Mouse (Mus musculus): ENCODE results near the gene Cacna1s.

Gene Cacna1s

GRCm38 (mm10) chr1:136135777-136136444 lies 83.4 kb downstream of the Cacna1s start:
- in situ Hi-C loops (cut with MboI, MseI), result loop anchor here (10.0 kb wide), 1 partner anchor 1021 kb away; no protein-coding TSS in a partner anchor

GRCm38 (mm10) chr1:136136547-136136946 lies 84.0 kb downstream of the Cacna1s start:
- in situ Hi-C loops (cut with MboI, MseI), result loop anchor here (10.0 kb wide), 1 partner anchor 1022 kb away; no protein-coding TSS in a partner anchor

GRCm38 (mm10) chr1:136137071-136137531 lies 84.6 kb downstream of the Cacna1s start:
- in situ Hi-C loops (cut with MboI, MseI), result loop anchor here (10.0 kb wide), 1 partner anchor 1022 kb away; no protein-coding TSS in a partner anchor

- in situ Hi-C loops (cut with MboI, MseI), result loop anchor here (10.0 kb wide), 1 partner anchor 1023 kb away; no protein-coding TSS in a partner anchor
Measured at GRCm38 (mm10) chr1:136137575-136137974, 85.0 kb downstream of the Cacna1s start.

GRCm38 (mm10) chr1:136138191-136138830 lies 85.8 kb downstream of the Cacna1s start:
- in situ Hi-C loops (cut with MboI, MseI), result loop anchor here (10.0 kb wide), 1 partner anchor 1024 kb away; no protein-coding TSS in a partner anchor

- in situ Hi-C loops (cut with MboI, MseI), result loop anchor here (10.0 kb wide), 1 partner anchor 1025 kb away; no protein-coding TSS in a partner anchor
Measured at GRCm38 (mm10) chr1:136139990-136140640, 87.6 kb downstream of the Cacna1s start.

GRCm38 (mm10) chr1:136141176-136141950 lies 88.8 kb downstream of the Cacna1s start:
- in situ Hi-C loops (cut with MboI, MseI), result no loop called here

GRCm38 (mm10) chr1:136142336-136142735 lies 89.8 kb downstream of the Cacna1s start:
- in situ Hi-C loops (cut with MboI, MseI), result no loop called here

- in situ Hi-C loops (cut with MboI, MseI), result no loop called here
Measured at GRCm38 (mm10) chr1:136143514-136143913, 91.0 kb downstream of the Cacna1s start.

GRCm38 (mm10) chr1:136149702-136150101 lies 97.2 kb downstream of the Cacna1s start:
- in situ Hi-C loops (cut with MboI, MseI), result no loop called here

- in situ Hi-C loops (cut with MboI, MseI), result no loop called here
Measured at GRCm38 (mm10) chr1:136151371-136151770, 98.8 kb downstream of the Cacna1s start.

- in situ Hi-C loops (cut with MboI, MseI), result no loop called here
Measured at GRCm38 (mm10) chr1:136156304-136156703, 103.8 kb downstream of the Cacna1s start.

GRCm38 (mm10) chr1:136156951-136157350 lies 104.4 kb downstream of the Cacna1s start:
- in situ Hi-C loops (cut with MboI, MseI), result no loop called here

GRCm38 (mm10) chr1:136159830-136160229 lies 107.3 kb downstream of the Cacna1s start:
- in situ Hi-C loops (cut with MboI, MseI), result no loop called here

GRCm38 (mm10) chr1:136160297-136160696 lies 107.7 kb downstream of the Cacna1s start:
- in situ Hi-C loops (cut with MboI, MseI), result no loop called here

GRCm38 (mm10) chr1:136160930-136161329 lies 108.4 kb downstream of the Cacna1s start:
- in situ Hi-C loops (cut with MboI, MseI), result no loop called here

- in situ Hi-C loops (cut with MboI, MseI), result no loop called here
Measured at GRCm38 (mm10) chr1:136161333-136161921, 108.9 kb downstream of the Cacna1s start.

GRCm38 (mm10) chr1:136165436-136165835 lies 112.9 kb downstream of the Cacna1s start:
- in situ Hi-C loops (cut with MboI, MseI), result loop anchor here (5.0 kb wide), 1 partner anchor 287 kb away; no protein-coding TSS in a partner anchor

GRCm38 (mm10) chr1:136167657-136168056 lies 115.1 kb downstream of the Cacna1s start:
- in situ Hi-C loops (cut with MboI, MseI), result loop anchor here (5.0 kb wide), 1 partner anchor 285 kb away; no protein-coding TSS in a partner anchor

Data from regulatory T cell (primary cell).